Mouse (Mus musculus): ENCODE results near the gene Peg3.
"Not testable (repeated sequence)": the region's sequence is repeated elsewhere in the genome, so short reads cannot be mapped to it uniquely, and the experiment has no call there.

DNA sequence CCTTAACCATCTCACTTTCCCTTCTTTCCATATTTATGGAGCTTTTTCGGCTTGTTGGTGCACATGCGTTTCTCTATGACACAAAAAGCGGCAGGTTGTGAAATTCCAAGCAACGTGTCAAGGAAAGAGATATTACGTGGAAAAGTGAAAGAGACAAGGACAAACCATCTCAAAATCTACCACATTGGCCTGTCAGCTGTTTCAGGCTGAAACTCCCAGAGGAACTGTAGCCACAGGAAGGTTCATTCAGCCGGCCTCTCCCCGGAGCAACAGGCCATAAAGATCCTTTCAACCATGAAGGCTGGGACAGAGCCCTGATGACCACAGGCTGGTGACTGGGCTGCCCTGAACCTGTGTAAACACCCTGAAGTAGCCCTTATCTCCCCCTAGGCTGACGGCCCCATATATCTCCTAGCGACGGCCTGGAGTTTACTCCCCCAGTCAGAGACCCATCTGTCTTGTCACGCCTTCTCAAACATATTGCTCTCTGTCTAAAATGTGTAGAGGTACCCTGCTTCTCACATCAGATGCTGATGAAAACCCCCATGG lies 43.7 kb upstream of the Peg3 start:
- TF ChIP-seq CTCF (IDR thresholded peaks at IDR 0.05; ENCODE audit: borderline replicate concordance, insufficient read depth, low read length); POLR2A (IDR thresholded peaks at IDR 0.05; ENCODE audit: low read depth, low read length): not testable (repeated sequence)
